In genomic region chr19:36439894-36440714, GRCm38 (mm10) we compare ENCODE assay signal across 8 mouse cellular contexts.
DNase-seq lines count a peak whose midpoint lies in the region; ATAC-seq and TF ChIP-seq lines count a peak whose summit lies in the region.
"Had no signal": no experiment of that assay in that cellular context is flagged by ENCODE, and none has a peak within 500 bp of the region (broad histone marks: within the 10 kb centered on the region; RNA-seq: fewer than 3 reads in every experiment).

No protein-coding gene starts in this region.

- WGBS in kidney, postnatal 0 days: 56% methylated on average over 9 of the region's 9 CpGs
- WGBS in liver, postnatal 0 days (ENCODE audit: insufficient replicate concordance): 71% methylated on average over 9 of the region's 9 CpGs

- H3K36me3 ChIP-seq in C2C12 (ENCODE audit: control insufficient read depth, insufficient read depth): peaks cover 45% of the 10 kb centered on the region
- H3K36me3 ChIP-seq in kidney, postnatal 0 days (ENCODE audit: insufficient read depth, low read length): no peaks in the 10 kb centered on the region
- peaks cover 23% of the 10 kb centered on the region for H3K36me3 ChIP-seq in liver, postnatal 0 days (replicated peaks; ENCODE audit: insufficient read depth, low read length)

- no peak overlapping the region for H3K4me3 ChIP-seq in C2C12 (ENCODE audit: insufficient read depth, poor library complexity, severe bottlenecking)
- no peak overlapping the region for H3K4me3 ChIP-seq in kidney, postnatal 0 days (replicated peaks; ENCODE audit: low read depth, low read length)
- no peak overlapping the region for H3K4me3 ChIP-seq in liver, postnatal 0 days (ENCODE audit: low read depth, low read length)
- H3K4me3 ChIP-seq: heart, embryonic 15.5 days had no signal

- H3K27me3 ChIP-seq in C2C12 (ENCODE audit: control insufficient read depth, insufficient read depth, insufficient read length): no peaks in the 10 kb centered on the region
- no peaks in the 10 kb centered on the region for H3K27me3 ChIP-seq in kidney, postnatal 0 days (ENCODE audit: insufficient read depth, low read length)
- no peaks in the 10 kb centered on the region for H3K27me3 ChIP-seq in liver, postnatal 0 days (ENCODE audit: insufficient read depth, low read length)
- H3K27me3 ChIP-seq: heart, embryonic 15.5 days had no signal

- peak; percentile 25 for DNase-seq in 416B (ENCODE audit: low read depth)
- peak; percentile 16 for DNase-seq in brain, embryonic 18.5 days (ENCODE audit: low read depth, low spot score)
- peak; percentile 25 for DNase-seq in fibroblast of lung, adult 2 months (ENCODE audit: low read depth)
- peak; percentile 75 for DNase-seq in kidney, postnatal 0 days (ENCODE audit: low spot score)
- peak; percentile 44 for DNase-seq in liver, postnatal 0 days
- DNase-seq in retina, embryonic 14.5 days (ENCODE audit: low spot score): peak; percentile 76

- TF ChIP-seq EP300 in liver, postnatal 0 days (IDR thresholded peaks at IDR 0.05; ENCODE audit: low read depth): no peak

- ATAC-seq in kidney, postnatal 0 days (replicated peaks; ENCODE audit: low FRiP score, low read depth): no peak
- no peak for ATAC-seq in liver, postnatal 0 days

- TF ChIP-seq CTCF in C2C12 (IDR thresholded peaks at IDR 0.05; ENCODE audit: control insufficient read depth, insufficient read depth, insufficient read length): peak; percentile 20
- peak; percentile 91 for TF ChIP-seq CTCF in kidney, postnatal 0 days (IDR thresholded peaks at IDR 0.05; ENCODE audit: low read depth)
- peak; percentile 86 for TF ChIP-seq CTCF in liver, postnatal 0 days (IDR thresholded peaks at IDR 0.05; ENCODE audit: low read depth)

- no peaks in the 10 kb centered on the region for H3K79me3 ChIP-seq in C2C12 (ENCODE audit: low read depth)

- H3K79me2 ChIP-seq in C2C12 (ENCODE audit: control insufficient read depth, insufficient read depth): no peaks in the 10 kb centered on the region

- no peaks in the 10 kb centered on the region for H3K4me1 ChIP-seq in kidney, postnatal 0 days (replicated peaks; ENCODE audit: insufficient read depth, low read length)
- no peaks in the 10 kb centered on the region for H3K4me1 ChIP-seq in liver, postnatal 0 days (ENCODE audit: insufficient read depth)

- no peak overlapping the region for H3K27ac ChIP-seq in kidney, postnatal 0 days
- H3K27ac ChIP-seq in liver, postnatal 0 days (ENCODE audit: low read depth): no peak overlapping the region
- H3K27ac ChIP-seq: heart, embryonic 15.5 days had no signal

- no peak overlapping the region for H3K9ac ChIP-seq in kidney, postnatal 0 days (ENCODE audit: low read depth, low read length)
- H3K9ac ChIP-seq in liver, postnatal 0 days (replicated peaks): no peak overlapping the region
- H3K9ac ChIP-seq: heart, embryonic 15.5 days had no signal

- no peak overlapping the region for H3K4me2 ChIP-seq in kidney, postnatal 0 days (ENCODE audit: low read length)
- H3K4me2 ChIP-seq in liver, postnatal 0 days (ENCODE audit: low read depth, low read length): no peak overlapping the region
- H3K4me2 ChIP-seq: heart, embryonic 15.5 days had no signal

- H3K9me3 ChIP-seq in kidney, postnatal 0 days (replicated peaks; ENCODE audit: low read length): no peaks in the 10 kb centered on the region
- H3K9me3 ChIP-seq in liver, postnatal 0 days (ENCODE audit: low read length): no peaks in the 10 kb centered on the region
- H3K9me3 ChIP-seq: heart, embryonic 15.5 days had no signal

- H3ac ChIP-seq in C2C12 (ENCODE audit: control insufficient read depth, insufficient read length, low read depth): no peak overlapping the region

TF ChIP-seq in C2C12, 6 proteins besides CTCF, POLR2A, EP300 and RAD21:
- TF ChIP-seq MYOG (IDR thresholded peaks at IDR 0.05; ENCODE audit: control insufficient read depth, extremely low read depth, insufficient read length) (no peak), MYOD1 (IDR thresholded peaks at IDR 0.05; ENCODE audit: control insufficient read depth, insufficient read length, low read depth) (no peak), FOSL1 (IDR thresholded peaks at IDR 0.05; ENCODE audit: insufficient read depth, low read length, poor library complexity, severe bottlenecking) (no peak), USF1 (IDR thresholded peaks at IDR 0.05; ENCODE audit: low read depth) (no peak), CEBPB (IDR thresholded peaks at IDR 0.05; ENCODE audit: low read depth) (no peak), MAX (IDR thresholded peaks at IDR 0.05) (no peak)

Comparison
In these comparisons a context has a peak if more than half of its experiments do, and no peak if none do; other contexts are left out.
1. DNase-seq: peak in every context shown above with its lines; median percentile 76 in retina, embryonic 14.5 days; 75 in kidney, postnatal 0 days; 44 in liver, postnatal 0 days; 25 in 416B; 25 in fibroblast of lung, adult 2 months; 16 in brain, embryonic 18.5 days.
2. CTCF ChIP-seq: peak in every context shown above with its lines; median percentile 91 in kidney, postnatal 0 days; 86 in liver, postnatal 0 days; 20 in C2C12.